In the genomic region with DNA sequence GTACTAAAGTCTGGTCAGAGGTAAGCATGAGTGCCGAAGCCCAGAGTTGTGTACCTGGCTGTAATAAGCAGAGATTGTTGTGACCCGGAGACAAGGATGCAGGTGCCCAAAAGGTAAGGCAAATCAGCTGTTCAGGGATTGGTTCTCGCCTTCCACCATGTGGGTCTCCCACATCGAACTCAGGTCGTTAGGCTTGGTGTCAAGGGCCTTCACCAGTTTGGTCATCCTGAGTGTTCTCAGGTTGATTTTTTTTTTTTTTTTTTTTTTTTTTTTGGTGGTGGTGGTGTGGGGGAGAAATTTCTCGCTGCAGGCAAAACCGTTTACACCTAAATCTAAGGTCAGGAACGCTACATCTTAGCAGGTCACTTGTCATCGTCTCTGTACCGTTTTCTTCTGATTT, we compare ENCODE assay signal across 8 mouse cellular contexts. TPM values are rescaled to one million over a fixed set of nuclear protein-coding genes. Genes with fewer than 3 reads are reported as not detected.
DNase-seq lines count a peak whose midpoint lies in the region; ATAC-seq and TF ChIP-seq lines count a peak whose summit lies in the region.

No protein-coding gene starts in this region.

- peak overlapping the region; percentile 71 for H3K9ac ChIP-seq in heart, embryonic 16.5 days (ENCODE audit: low read length)
- H3K9ac ChIP-seq in hindbrain, embryonic 13.5 days = peak overlapping the region; percentile 60; the same call in 1 of the 2 replicates
- H3K9ac ChIP-seq in midbrain, embryonic 12.5 days (replicated peaks) = peak overlapping the region; percentile 86

- no peaks in the 10 kb centered on the region for H3K9me3 ChIP-seq in heart, embryonic 16.5 days (replicated peaks; ENCODE audit: control insufficient read depth, low read length)
- no peaks in the 10 kb centered on the region for H3K9me3 ChIP-seq in hindbrain, embryonic 13.5 days
- no peaks in the 10 kb centered on the region for H3K9me3 ChIP-seq in midbrain, embryonic 12.5 days

- no peak for DNase-seq in heart, postnatal 25 days (ENCODE audit: low spot score)
- no peak for DNase-seq in cerebellum, postnatal 36 days
- DNase-seq in spleen, postnatal 4 days (ENCODE audit: low spot score in 2 of 2) = no peak
- no peak for DNase-seq in layer of hippocampus, adult 11-12 months (ENCODE audit: low spot score)

- H3K27me3 ChIP-seq in heart, embryonic 16.5 days (ENCODE audit: control insufficient read depth, insufficient read depth, low read length) = no peaks in the 10 kb centered on the region
- no peaks in the 10 kb centered on the region for H3K27me3 ChIP-seq in hindbrain, embryonic 13.5 days
- H3K27me3 ChIP-seq in midbrain, embryonic 12.5 days = no peaks in the 10 kb centered on the region

- TF ChIP-seq POLR2A in bone marrow macrophage, adult 2 months (IDR thresholded peaks at IDR 0.05; ENCODE audit: borderline replicate concordance, low read depth, low read length) = no peak

- intact Hi-C loops in heart, postnatal 25 days (cut with DNase I) = no loop called here

- peak overlapping the region; percentile 85 for H3K27ac ChIP-seq in heart, embryonic 16.5 days (ENCODE audit: low read length)
- peak overlapping the region; percentile 67 for H3K27ac ChIP-seq in bone marrow macrophage, adult 2 months (ENCODE audit: insufficient read depth, low read depth, low read length)
- peak overlapping the region; percentile 82 for H3K27ac ChIP-seq in hindbrain, embryonic 13.5 days
- peak overlapping the region; percentile 75 for H3K27ac ChIP-seq in midbrain, embryonic 12.5 days (replicated peaks)

- peaks cover 15% of the 10 kb centered on the region for H3K4me1 ChIP-seq in heart, embryonic 16.5 days (ENCODE audit: control insufficient read depth, insufficient read depth, low read length)
- H3K4me1 ChIP-seq in bone marrow macrophage, adult 2 months (ENCODE audit: control insufficient read depth, insufficient read depth, low read length) = peaks cover 11% of the 10 kb centered on the region
- H3K4me1 ChIP-seq in hindbrain, embryonic 13.5 days (replicated peaks) = peaks cover 28% of the 10 kb centered on the region
- H3K4me1 ChIP-seq in midbrain, embryonic 12.5 days = peaks cover 20% of the 10 kb centered on the region

- no peak for ATAC-seq in heart, embryonic 16.5 days (replicated peaks; ENCODE audit: extremely low read depth, insufficient read depth, low FRiP score)
- no peak for ATAC-seq in hindbrain, embryonic 13.5 days (ENCODE audit: low FRiP score)
- ATAC-seq in midbrain, embryonic 12.5 days (ENCODE audit: low FRiP score, low read depth) = no peak

- H3K4me3 ChIP-seq in heart, embryonic 16.5 days (ENCODE audit: low read length) = peak overlapping the region; percentile 98
- H3K4me3 ChIP-seq in bone marrow macrophage, adult 2 months (ENCODE audit: insufficient read depth, low read length) = peak overlapping the region; percentile 86
- H3K4me3 ChIP-seq in hindbrain, embryonic 13.5 days = peak overlapping the region; percentile 97
- H3K4me3 ChIP-seq in midbrain, embryonic 12.5 days = peak overlapping the region; percentile 93

- WGBS in heart, embryonic 16.5 days = 32% methylated on average over 10 of the region's 10 CpGs
- WGBS in hindbrain, embryonic 13.5 days = 37% methylated on average over 10 of the region's 10 CpGs
- WGBS in midbrain, embryonic 12.5 days = 39% methylated on average over 10 of the region's 10 CpGs

- H3K4me2 ChIP-seq in heart, embryonic 16.5 days (ENCODE audit: low read depth, low read length) = peak overlapping the region; percentile 96
- peak overlapping the region; percentile 89 for H3K4me2 ChIP-seq in hindbrain, embryonic 13.5 days
- peak overlapping the region; percentile 94 for H3K4me2 ChIP-seq in midbrain, embryonic 12.5 days (replicated peaks)

- no peak for TF ChIP-seq CTCF in bone marrow macrophage, adult 2 months (IDR thresholded peaks at IDR 0.05; ENCODE audit: low read depth, low read length)

- peaks cover 25% of the 10 kb centered on the region for H3K36me3 ChIP-seq in heart, embryonic 16.5 days (ENCODE audit: control insufficient read depth, insufficient read depth)
- peaks cover 31% of the 10 kb centered on the region for H3K36me3 ChIP-seq in hindbrain, embryonic 13.5 days
- peaks cover 31% of the 10 kb centered on the region for H3K36me3 ChIP-seq in midbrain, embryonic 12.5 days

RNA-seq across cellular contexts. Expression of a gene that starts 0.5 kb away (rescaled TPM):
- polyA plus RNA-seq in heart, embryonic 16.5 days (2015; fragmentation: Nextera tagmentation; extraction: Ambion mirVana) = 151 and 161 TPM in 2 replicates
- 10 to 100 TPM; 68.9 to 71.5 TPM for total RNA-seq in heart, postnatal 25 days (2021)
- polyA plus RNA-seq in bone marrow macrophage, adult 2 months (2012; ENCODE audit: insufficient read depth, insufficient read length, missing spikeins) = 99.4 and 114 TPM in 2 replicates
- polyA plus RNA-seq in hindbrain, embryonic 13.5 days (2015; fragmentation: Nextera tagmentation; extraction: Ambion mirVana) = 179 and 185 TPM in 2 replicates
- polyA plus RNA-seq in midbrain, embryonic 12.5 days (2016; fragmentation: Nextera tagmentation; extraction: Ambion mirVana) = 198 and 202 TPM in 2 replicates

RNA-seq across cellular contexts. Expression of a gene that starts 11.8 kb away (rescaled TPM):
- polyA plus RNA-seq in heart, embryonic 16.5 days (2015; fragmentation: Nextera tagmentation; extraction: Ambion mirVana) = 28.4 and 28.5 TPM in 2 replicates
- 1 to 10 TPM; 7.4 to 7.5 TPM for total RNA-seq in heart, postnatal 25 days (2021)
- 14.0 TPM in 2 replicates for polyA plus RNA-seq in bone marrow macrophage, adult 2 months (2012; ENCODE audit: insufficient read depth, insufficient read length, missing spikeins)
- 50.4 and 51.5 TPM in 2 replicates for polyA plus RNA-seq in hindbrain, embryonic 13.5 days (2015; fragmentation: Nextera tagmentation; extraction: Ambion mirVana)
- 64.0 and 67.5 TPM in 2 replicates for polyA plus RNA-seq in midbrain, embryonic 12.5 days (2016; fragmentation: Nextera tagmentation; extraction: Ambion mirVana)

RNA-seq across cellular contexts. Expression of a gene that starts 32.8 kb away (rescaled TPM):
- not detected in 2 replicates for polyA plus RNA-seq in heart, embryonic 16.5 days (2015; fragmentation: Nextera tagmentation; extraction: Ambion mirVana)
- total RNA-seq in heart, postnatal 25 days (2021) = not detected
- polyA plus RNA-seq in bone marrow macrophage, adult 2 months (2012; ENCODE audit: insufficient read depth, insufficient read length, missing spikeins) = not detected in 2 replicates
- 0.17 TPM in 1 of 2 replicates, not detected in the other for polyA plus RNA-seq in hindbrain, embryonic 13.5 days (2015; fragmentation: Nextera tagmentation; extraction: Ambion mirVana)
- not detected in 2 replicates for polyA plus RNA-seq in midbrain, embryonic 12.5 days (2016; fragmentation: Nextera tagmentation; extraction: Ambion mirVana)

RNA-seq across cellular contexts. Expression of a gene that starts 34.3 kb away (rescaled TPM):
- polyA plus RNA-seq in heart, embryonic 16.5 days (2015; fragmentation: Nextera tagmentation; extraction: Ambion mirVana) = 21.1 and 23.2 TPM in 2 replicates
- 10 to 100 TPM; 51.9 to 57.7 TPM for total RNA-seq in heart, postnatal 25 days (2021)
- 16.2 and 16.3 TPM in 2 replicates for polyA plus RNA-seq in bone marrow macrophage, adult 2 months (2012; ENCODE audit: insufficient read depth, insufficient read length, missing spikeins)
- 8.7 and 10.3 TPM in 2 replicates for polyA plus RNA-seq in hindbrain, embryonic 13.5 days (2015; fragmentation: Nextera tagmentation; extraction: Ambion mirVana)
- polyA plus RNA-seq in midbrain, embryonic 12.5 days (2016; fragmentation: Nextera tagmentation; extraction: Ambion mirVana) = 11.4 and 11.5 TPM in 2 replicates

RNA-seq across cellular contexts. Expression of a gene that starts 46.2 kb away (rescaled TPM):
- polyA plus RNA-seq in heart, embryonic 16.5 days (2015; fragmentation: Nextera tagmentation; extraction: Ambion mirVana) = 301 and 315 TPM in 2 replicates
- total RNA-seq in heart, postnatal 25 days (2021) = 10 to 100 TPM; 95.9 to 98.4 TPM
- polyA plus RNA-seq in bone marrow macrophage, adult 2 months (2012; ENCODE audit: insufficient read depth, insufficient read length, missing spikeins) = 87.7 and 88.8 TPM in 2 replicates
- polyA plus RNA-seq in hindbrain, embryonic 13.5 days (2015; fragmentation: Nextera tagmentation; extraction: Ambion mirVana) = 259 and 266 TPM in 2 replicates
- polyA plus RNA-seq in midbrain, embryonic 12.5 days (2016; fragmentation: Nextera tagmentation; extraction: Ambion mirVana) = 547 and 575 TPM in 2 replicates
